Mouse (Mus musculus): Measurements from ENCODE around the gene Ccl5.

- no peak for TF ChIP-seq CTCF (IDR thresholded peaks at IDR 0.05; ENCODE audit: extremely low read depth, insufficient read length, insufficient replicate concordance, low read depth, low read length)
- no peak for TF ChIP-seq POLR2A (IDR thresholded peaks at IDR 0.05; ENCODE audit: low read depth, low read length)
Observed at GRCm38 (mm10) chr11:83504308-83504707, 26.0 kb downstream of the Ccl5 start.
